Mouse (Mus musculus) midbrain, embryonic 11.5 days (tissue): ENCODE measurements around the gene Rnd1. TPM values are rescaled to one million over a fixed set of nuclear protein-coding genes. Genes with fewer than 3 reads are reported as not detected.

ENCODE experiments used
- ATAC-seq: fragments of 200-750 bp; cut with Nextera tagmentation; 2 replicates; pipeline ENCODE4 v1.8.0; 2017; ENCODE audit warnings: moderate TSS enrichment, moderate library complexity; ENCODE audit not compliant: low FRiP score
- DNase-seq: peaks from one replicate; pipeline ENCODE4 v3.0.0; 2015; ENCODE audit warnings: low spot score; ENCODE audit errors: missing footprints
- H3K27ac ChIP-seq: fragments of 300-500 bp; sonication (generic); 2 replicates; pipeline ENCODE4 v1.5.1; 2014; ENCODE audit warnings: low read depth, low read length
- H3K27me3 ChIP-seq: fragments of 300-500 bp; sonication (generic); 2 replicates; pipeline ENCODE4 v1.6.1; 2014; ENCODE audit warnings: mild to moderate bottlenecking, low read length, moderate library complexity, mixed read lengths; ENCODE audit not compliant: control insufficient read depth, insufficient read depth
- H3K36me3 ChIP-seq: fragments of 300-500 bp; sonication (generic); 2 replicates; pipeline ENCODE4 v1.6.1; 2014; ENCODE audit warnings: mild to moderate bottlenecking, low read length, moderate library complexity, mixed read lengths; ENCODE audit not compliant: control insufficient read depth, insufficient read depth
- H3K4me1 ChIP-seq: fragments of 300-500 bp; sonication (generic); 2 replicates; pipeline ENCODE4 v1.6.1; 2014; ENCODE audit warnings: low read length; ENCODE audit not compliant: control insufficient read depth, insufficient read depth
- H3K4me2 ChIP-seq: fragments of 300-500 bp; sonication (generic); 2 replicates; pipeline ENCODE4 v1.6.1; 2014; ENCODE audit warnings: mild to moderate bottlenecking, moderate library complexity
- H3K4me3 ChIP-seq: fragments of 300-500 bp; sonication (generic); 2 replicates; pipeline ENCODE4 v1.5.1; 2014; ENCODE audit warnings: low read depth, low read length
- H3K9ac ChIP-seq: fragments of 300-500 bp; sonication (generic); 2 replicates; pipeline ENCODE4 v1.6.1; 2014; ENCODE audit warnings: low read length
- H3K9me3 ChIP-seq: fragments of 300-500 bp; sonication (generic); 2 replicates; pipeline ENCODE4 v1.6.1; 2016; ENCODE audit warnings: low read length; ENCODE audit not compliant: control insufficient read depth
- WGBS: fragments of 180-500 bp; shearing (Covaris S2); extraction: QIAGEN DNeasy Blood & Tissue Kit; methylation state at CpG from one replicate; pipeline ENCODE4 v1.1.7; 2014; 5-methylcytosine and 5-hydroxymethylcytosine counted together
- polyA plus RNA-seq: library from polyadenylated mRNA; unstranded; fragments of >200 nt; fragmentation: Nextera tagmentation; extraction: Ambion mirVana; gene quantifications from 2 replicates; pipeline ENCODE4 v1.2.1, GENCODE M21; 2014

The Rnd1 gene
- polyA plus RNA-seq, 1 experiment from 2014 or later, result 6.1 TPM

DNA sequence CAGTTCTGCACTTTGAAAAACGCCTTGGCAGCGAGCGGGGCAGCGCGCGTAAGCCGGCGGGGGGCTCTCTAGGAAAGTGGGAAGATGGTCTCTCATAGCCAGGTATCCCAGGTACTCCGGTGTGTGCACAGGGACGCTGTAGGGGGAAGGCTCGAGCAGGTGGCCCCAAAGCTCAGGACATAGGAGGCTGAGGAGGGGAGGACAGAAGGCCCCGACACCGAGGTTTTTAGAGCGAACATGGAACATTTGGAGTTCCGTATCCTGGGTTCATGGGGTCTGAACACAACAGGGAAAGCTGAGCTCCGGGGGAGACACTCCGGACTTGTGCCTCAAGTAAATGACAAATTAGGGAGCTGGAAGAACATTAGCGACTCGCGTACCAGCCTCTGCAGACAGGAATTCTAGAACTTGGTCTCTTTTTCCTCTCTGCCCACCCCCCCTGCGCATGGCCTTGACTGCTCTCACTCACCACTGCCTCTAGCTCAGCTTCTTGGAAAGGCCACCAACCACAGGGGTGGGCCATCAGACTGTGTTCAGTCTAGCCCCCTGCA is 41.9 kb downstream of the Rnd1 start:
- Histone ChIP-seq H3K4me3 (peak overlapping the region; percentile 74), H3K4me2 (peak overlapping the region; percentile 96), H3K27me3 (peaks cover 17% of the 10 kb centered on the region), H3K27ac (peak overlapping the region; percentile 87), H3K9me3 (no peaks in the 10 kb centered on the region), H3K4me1 (peaks cover 37% of the 10 kb centered on the region), H3K36me3 (peaks cover 6% of the 10 kb centered on the region; the same call in 1 of the 2 replicates), H3K9ac (peak overlapping the region; percentile 91)
- ATAC-seq (no peak), DNase-seq (peak; percentile 95)
- whole genome bisulfite sequencing, result under 1% methylated on average over 21 of the region's 21 CpGs

GRCm38 (mm10) chr15:98634541-98635081 is 42.6 kb downstream of the Rnd1 start:
- peak overlapping the region; percentile 74 for H3K4me3 ChIP-seq
- H3K36me3 ChIP-seq, result peaks cover 2% of the 10 kb centered on the region; the same call in 1 of the 2 replicates
- peaks cover 23% of the 10 kb centered on the region for H3K27me3 ChIP-seq
- H3K27ac ChIP-seq, result peak overlapping the region; percentile 87
- peak; percentile 98 for DNase-seq
- H3K9me3 ChIP-seq, result no peaks in the 10 kb centered on the region
- H3K9ac ChIP-seq, result peak overlapping the region; percentile 91
- H3K4me2 ChIP-seq, result peak overlapping the region; percentile 96
- under 1% methylated on average over 54 of the region's 65 CpGs for WGBS
- ATAC-seq, result peak; percentile 77
- H3K4me1 ChIP-seq, result peaks cover 37% of the 10 kb centered on the region

DNA sequence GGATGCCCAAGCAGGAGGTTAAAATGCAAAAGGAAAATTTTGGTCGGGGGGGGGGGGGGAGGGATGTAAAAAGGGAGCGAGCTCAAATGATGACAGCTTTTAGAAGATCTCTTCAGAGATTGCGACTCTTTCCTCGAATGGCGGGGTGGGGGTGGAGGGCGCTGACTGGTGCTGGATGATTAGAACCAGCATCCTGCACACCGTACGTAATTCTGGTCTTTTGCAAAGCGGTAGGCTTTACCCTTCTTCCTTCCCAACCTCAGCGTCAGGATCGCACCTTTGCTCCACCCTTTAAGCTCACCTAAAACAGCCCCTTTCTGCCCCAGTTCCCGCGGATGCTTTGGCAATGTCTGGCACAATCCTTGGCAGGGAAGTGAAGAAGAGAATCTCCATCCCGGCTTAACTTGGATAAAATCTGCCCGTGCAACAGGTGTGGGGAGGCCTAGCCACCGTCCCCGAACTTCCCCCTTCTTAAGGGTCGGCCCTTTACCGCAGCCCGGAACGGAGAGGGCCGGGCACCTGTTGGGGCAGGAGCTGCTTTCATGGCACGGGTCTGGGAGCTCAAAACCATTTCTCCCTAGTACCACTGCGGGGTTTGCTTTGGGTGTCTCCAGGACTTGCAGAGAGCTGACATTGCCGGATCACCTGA is 43.3 kb downstream of the Rnd1 start:
- Histone ChIP-seq H3K4me3 (peak overlapping the region; percentile 74), H3K9ac (peak overlapping the region; percentile 91), H3K4me1 (peaks cover 40% of the 10 kb centered on the region), H3K9me3 (no peaks in the 10 kb centered on the region), H3K27ac (peak overlapping the region; percentile 87), H3K27me3 (peaks cover 26% of the 10 kb centered on the region), H3K4me2 (peak overlapping the region; percentile 96), H3K36me3 (no peaks in the 10 kb centered on the region)
- 1% methylated on average over 24 of the region's 25 CpGs for WGBS
- DNase-seq (peak; percentile 89), ATAC-seq (peak; percentile 8)

DNA sequence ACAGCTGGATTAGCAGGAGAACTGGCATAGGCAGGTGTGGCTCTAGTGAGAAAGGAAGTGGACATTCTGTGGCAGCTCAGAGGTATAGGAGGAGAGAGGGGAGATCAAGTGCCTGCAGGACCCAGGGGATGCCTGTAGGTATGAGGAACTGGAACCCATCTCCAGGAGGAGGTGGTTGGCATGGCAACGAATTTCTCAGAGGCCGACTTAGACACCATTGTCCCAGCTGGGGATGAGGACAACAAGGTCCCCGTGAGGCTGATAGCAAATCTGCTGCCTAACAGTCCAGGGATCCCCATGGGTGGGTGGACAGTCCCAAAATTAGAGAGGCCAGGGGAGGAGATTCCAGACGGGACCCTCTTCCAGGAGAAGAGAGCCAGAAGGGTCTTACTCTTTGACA is 44.3 kb downstream of the Rnd1 start:
- Histone ChIP-seq H3K9me3 (no peaks in the 10 kb centered on the region), H3K9ac (peak overlapping the region; percentile 64), H3K36me3 (no peaks in the 10 kb centered on the region), H3K4me1 (peaks cover 47% of the 10 kb centered on the region), H3K27me3 (peaks cover 29% of the 10 kb centered on the region), H3K27ac (no peak overlapping the region), H3K4me3 (peak overlapping the region; percentile 74), H3K4me2 (peak overlapping the region; percentile 96)
- DNase-seq (peak; percentile 91), ATAC-seq (no peak)
- 1% methylated on average over 4 of the region's 4 CpGs for WGBS

GRCm38 (mm10) chr15:98632107-98632744 is 45.0 kb downstream of the Rnd1 start:
- ATAC-seq (peak; percentile 33; the same call in 1 of the 2 replicates), DNase-seq (peak; percentile 94)
- H3K4me2 ChIP-seq, result peak overlapping the region; percentile 96
- peak overlapping the region; percentile 3; the same call in 1 of the 2 replicates for H3K27ac ChIP-seq
- no peaks in the 10 kb centered on the region for H3K9me3 ChIP-seq
- peaks cover 29% of the 10 kb centered on the region for H3K27me3 ChIP-seq
- WGBS, result under 1% methylated on average over 25 of the region's 25 CpGs
- H3K9ac ChIP-seq, result peak overlapping the region; percentile 64
- H3K36me3 ChIP-seq, result no peaks in the 10 kb centered on the region
- peak overlapping the region; percentile 74 for H3K4me3 ChIP-seq
- H3K4me1 ChIP-seq, result peaks cover 47% of the 10 kb centered on the region

DNA sequence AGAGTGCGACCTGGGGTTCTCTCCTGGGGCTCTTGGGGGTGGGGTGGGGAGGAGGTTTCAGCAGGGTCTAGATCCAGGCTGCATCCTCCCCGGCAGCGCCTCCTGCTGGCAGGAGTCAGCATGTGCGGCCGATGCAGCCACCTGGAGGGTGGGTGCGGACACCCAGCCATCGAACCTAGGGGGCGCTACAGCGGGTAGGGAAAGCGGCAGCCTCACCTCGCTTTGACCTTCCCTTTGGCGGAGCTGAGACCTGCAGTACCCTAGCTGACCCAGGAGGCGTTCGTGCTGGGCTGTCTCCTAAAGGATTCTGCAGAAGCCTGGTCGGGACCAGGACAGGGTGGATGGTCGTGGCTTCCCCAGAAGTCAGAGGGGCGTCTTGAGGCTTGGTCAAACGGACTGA is 45.8 kb downstream of the Rnd1 start:
- H3K4me1 ChIP-seq, result peaks cover 48% of the 10 kb centered on the region
- no peak overlapping the region for H3K9ac ChIP-seq
- 0% methylated on average over 18 of the region's 18 CpGs for WGBS
- no peak overlapping the region for H3K27ac ChIP-seq
- no peaks in the 10 kb centered on the region for H3K9me3 ChIP-seq
- DNase-seq, result peak; percentile 99
- no peaks in the 10 kb centered on the region for H3K36me3 ChIP-seq
- ATAC-seq, result peak; percentile 17; the same call in 1 of the 2 replicates
- H3K27me3 ChIP-seq, result peaks cover 29% of the 10 kb centered on the region
- H3K4me2 ChIP-seq, result peak overlapping the region; percentile 96; the same call in 1 of the 2 replicates
- H3K4me3 ChIP-seq, result no peak overlapping the region; the same call in 1 of the 2 replicates

DNA sequence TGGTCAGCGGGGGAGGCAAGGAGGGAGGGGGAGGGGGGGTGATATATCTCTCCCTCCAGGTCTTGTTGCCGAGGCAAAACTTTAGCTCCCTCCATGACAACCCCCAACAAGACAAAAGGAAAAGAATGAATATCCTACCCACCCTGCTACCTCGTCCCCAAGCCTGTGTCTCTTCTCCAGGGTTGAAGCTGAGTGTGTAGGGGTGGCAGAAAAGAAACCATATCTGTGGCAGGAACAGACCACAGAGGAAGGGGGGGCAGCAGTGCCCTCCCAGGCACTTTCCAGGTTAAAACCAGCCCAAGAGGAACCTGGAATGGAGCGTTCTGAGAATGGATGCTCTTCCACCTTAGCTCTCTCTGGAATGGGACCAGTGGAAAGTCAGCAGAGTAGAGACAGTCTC is 46.7 kb downstream of the Rnd1 start, which contains the start of gene Cacnb3:
TSS of gene Cacnb3 (plus strand) at position 301 of the 400 bp plus-strand sequence.
- Histone ChIP-seq H3K4me3 (no peak within 1 kb of the TSS; the same call in 1 of the 2 replicates), H3K36me3 (no peaks in the 10 kb centered on the region), H3K9me3 (no peaks in the 10 kb centered on the region), H3K27me3 (peaks cover 29% of the 10 kb centered on the region), H3K27ac (no peak within 1 kb of the TSS), H3K9ac (no peak within 1 kb of the TSS), H3K4me2 (peak within 1 kb of the TSS; percentile 6; the same call in 1 of the 2 replicates), H3K4me1 (peaks cover 46% of the 10 kb centered on the region)
- WGBS, result 32% methylated on average over 4 of the region's 4 CpGs
- ATAC-seq, result no peak
- no peak for DNase-seq

DNA sequence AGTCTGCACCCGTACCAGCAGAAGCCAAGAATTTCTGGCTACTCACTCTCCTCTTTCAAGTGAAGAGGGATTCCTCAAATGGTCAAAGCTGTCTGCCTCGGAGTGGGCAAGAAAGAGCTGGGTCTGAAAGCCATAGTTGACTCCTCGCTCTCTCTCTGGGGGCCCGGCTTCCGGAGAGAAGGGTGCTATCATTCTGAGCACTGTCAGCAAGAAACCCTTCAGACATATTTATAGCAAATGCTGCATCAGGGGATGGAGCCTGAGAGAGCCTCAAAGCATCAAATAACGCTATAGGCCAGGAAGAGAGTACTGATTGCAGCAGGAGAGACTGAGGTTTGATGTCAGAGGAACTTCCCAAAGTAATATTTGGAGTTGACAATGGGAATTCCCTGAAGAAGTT is 47.8 kb downstream of the Rnd1 start:
- WGBS, result 64% methylated on average over 6 of the region's 6 CpGs
- Histone ChIP-seq H3K4me3 (no peak overlapping the region), H3K36me3 (no peaks in the 10 kb centered on the region), H3K4me1 (peaks cover 43% of the 10 kb centered on the region), H3K9me3 (no peaks in the 10 kb centered on the region), H3K27ac (no peak overlapping the region), H3K27me3 (peaks cover 29% of the 10 kb centered on the region), H3K9ac (peak overlapping the region; percentile 54; the same call in 1 of the 2 replicates), H3K4me2 (no peak overlapping the region; the same call in 1 of the 2 replicates)
- no peak for DNase-seq
- no peak for ATAC-seq
